Mouse (Mus musculus) myocyte (in vitro differentiated cells): ENCODE results near the gene Hspa1l. TPM values are rescaled to one million over a fixed set of nuclear protein-coding genes. Genes with fewer than 3 reads are reported as not detected.
"Not testable (repeated sequence)": the region's sequence is repeated elsewhere in the genome, so short reads cannot be mapped to it uniquely, and the experiment has no call there.

Experiments used
- H3K27me3 ChIP-seq: one replicate; pipeline ENCODE4 v1.6.1; 2011; ENCODE audit not compliant: control insufficient read depth, insufficient read depth, insufficient read length
- H3K36me3 ChIP-seq: one replicate; pipeline ENCODE4 v1.6.1; 2011; ENCODE audit not compliant: control insufficient read depth, insufficient read depth
- H3K4me2 ChIP-seq: one replicate; pipeline ENCODE4 v1.6.1; 2011; ENCODE audit warnings: low read depth, control low read depth
- H3K4me3 ChIP-seq: one replicate; pipeline ENCODE4 v1.5.1; 2011; ENCODE audit warnings: mild to moderate bottlenecking, control low read depth, moderate library complexity
- H3K79me2 ChIP-seq: one replicate; pipeline ENCODE4 v1.6.1; 2011; ENCODE audit not compliant: control insufficient read depth, insufficient read depth
- H3ac ChIP-seq: one replicate; pipeline ENCODE4 v1.6.1; 2011; ENCODE audit not compliant: control insufficient read depth, insufficient read length
- CEBPB ChIP-seq: IDR thresholded peaks from 2 replicates; pipeline ENCODE4 v1.6.1; 2011; ENCODE audit warnings: mild to moderate bottlenecking, moderate library complexity; ENCODE audit not compliant: poor library complexity, insufficient read depth, severe bottlenecking
- E2F4 ChIP-seq: IDR thresholded peaks from one replicate; pipeline ENCODE4 v1.6.1; 2011; ENCODE audit warnings: mild to moderate bottlenecking, control low read depth, moderate library complexity; ENCODE audit not compliant: insufficient read depth
- MAX ChIP-seq: IDR thresholded peaks from one replicate; pipeline ENCODE4 v1.6.1; 2011; ENCODE audit warnings: low read depth, mild to moderate bottlenecking, control low read depth
- MYOD1 ChIP-seq, 3 experiments: IDR thresholded peaks; one replicate each; pipeline ENCODE4 v1.6.1; 2011; ENCODE audit warnings: control low read depth in 2 of 3, low read depth in 2 of 3, mild to moderate bottlenecking in 2 of 3, moderate library complexity in 1 of 3; ENCODE audit not compliant: insufficient read length in 2 of 3, control insufficient read depth in 1 of 3
- MYOG ChIP-seq, 3 experiments: IDR thresholded peaks; one replicate each; pipeline ENCODE4 v1.6.1; 2011; ENCODE audit warnings: control low read depth in 2 of 3, low read depth in 2 of 3, mild to moderate bottlenecking in 2 of 3; ENCODE audit not compliant: insufficient read length in 2 of 3, control insufficient read depth in 1 of 3, insufficient read depth in 1 of 3
- POLR2A ChIP-seq: IDR thresholded peaks from one replicate; pipeline ENCODE4 v1.6.1; 2011; ENCODE audit warnings: low read depth, mild to moderate bottlenecking, control low read depth, moderate library complexity; ENCODE audit not compliant: insufficient read length
- POLR2AphosphoS2 ChIP-seq: IDR thresholded peaks from one replicate; pipeline ENCODE4 v1.6.1; 2011; ENCODE audit warnings: low read depth, control low read depth; ENCODE audit not compliant: insufficient read length
- REST ChIP-seq: IDR thresholded peaks from one replicate; pipeline ENCODE4 v1.6.1; 2011; ENCODE audit warnings: mild to moderate bottlenecking, control low read depth, moderate library complexity; ENCODE audit not compliant: insufficient read depth, insufficient read length
- SRF ChIP-seq: IDR thresholded peaks from one replicate; pipeline ENCODE4 v1.6.1; 2011; ENCODE audit warnings: low read depth; ENCODE audit not compliant: control insufficient read depth, insufficient read length
- TCF12 ChIP-seq: IDR thresholded peaks from one replicate; pipeline ENCODE4 v1.6.1; 2011; ENCODE audit warnings: mild to moderate bottlenecking, control low read depth; ENCODE audit not compliant: poor library complexity, insufficient read depth, severe bottlenecking
- TCF3 ChIP-seq: IDR thresholded peaks from one replicate; pipeline ENCODE4 v1.6.1; 2011; ENCODE audit warnings: low read depth, control low read depth; ENCODE audit not compliant: insufficient read length
- USF1 ChIP-seq: IDR thresholded peaks from one replicate; pipeline ENCODE4 v1.6.1; 2011; ENCODE audit warnings: low read depth, mild to moderate bottlenecking, control low read depth, moderate library complexity
- polyA plus RNA-seq: library from polyadenylated mRNA; unstranded; fragments of >200 nt; fragmentation: generic; extraction: Trizol; gene quantifications from one replicate; pipeline ENCODE4 v1.2.1, GENCODE M21; 2012; ENCODE audit warnings: missing spikeins

Hspa1l gene
- polyA plus RNA-seq, 1 experiment: 1.3 TPM

DNA sequence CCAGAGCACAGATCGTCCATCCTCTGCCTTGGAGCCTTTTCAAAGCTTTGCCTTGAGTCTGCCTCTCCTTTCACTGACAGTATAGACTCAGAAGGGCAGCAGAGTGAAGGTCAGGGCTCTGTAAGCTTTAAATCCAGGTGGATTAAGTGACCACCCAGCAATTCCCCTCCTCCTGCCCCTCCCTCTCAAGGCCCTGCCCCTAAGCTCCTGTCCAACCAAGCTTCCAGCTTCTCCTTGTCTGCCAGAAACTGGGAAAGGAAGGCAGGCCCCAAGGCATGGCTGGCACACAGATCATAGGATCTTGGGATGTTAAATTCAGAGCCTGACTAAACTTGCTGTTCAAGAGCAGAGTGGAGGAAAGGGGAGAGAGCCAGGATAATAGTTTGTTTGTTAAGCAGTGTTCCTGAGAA lies 7.9 kb upstream of the Hspa1l start:
- no peaks in the 10 kb centered on the region for H3K27me3 ChIP-seq
- H3ac ChIP-seq: no peak overlapping the region
- no peak overlapping the region for H3K4me2 ChIP-seq
- H3K4me3 ChIP-seq: no peak overlapping the region
- H3K36me3 ChIP-seq: no peaks in the 10 kb centered on the region
- TF ChIP-seq TCF12: no peak
- TF ChIP-seq TCF3: no peak
- TF ChIP-seq USF1: no peak
- TF ChIP-seq MYOG (IDR thresholded peaks at IDR 0.05; ENCODE audit: control insufficient read depth in 1 of 3, insufficient read depth in 1 of 3, insufficient read length in 2 of 3, low read depth in 2 of 3): no peak
- no peak for TF ChIP-seq MYOD1 (IDR thresholded peaks at IDR 0.05; ENCODE audit: control insufficient read depth in 1 of 3, insufficient read length in 2 of 3, low read depth in 2 of 3)
- no peak for TF ChIP-seq POLR2A
- TF ChIP-seq POLR2AphosphoS2: no peak
- no peak for TF ChIP-seq E2F4
- no peak for TF ChIP-seq CEBPB
- no peak for TF ChIP-seq SRF
- TF ChIP-seq MAX: no peak
- no peak for TF ChIP-seq REST
- H3K79me2 ChIP-seq: no peaks in the 10 kb centered on the region

DNA sequence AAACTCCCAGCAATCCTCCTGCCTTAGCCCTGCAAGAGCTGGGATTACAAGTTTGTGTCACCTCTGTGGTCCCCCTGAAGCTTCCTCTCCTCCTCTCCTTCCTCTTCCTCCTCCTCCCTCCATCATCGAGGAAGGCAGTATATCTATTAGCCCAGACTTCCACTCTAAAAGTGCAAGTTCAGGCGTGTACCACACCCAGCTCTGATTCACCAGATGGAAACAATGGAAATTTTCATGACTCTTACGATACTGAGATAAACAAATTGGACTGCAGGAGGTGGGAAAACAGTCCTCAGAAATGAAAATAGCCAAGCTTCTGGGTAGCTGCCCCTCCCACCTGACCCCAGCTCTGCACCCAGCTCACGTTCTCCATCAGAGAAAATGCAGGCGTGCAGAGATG lies 6.9 kb upstream of the Hspa1l start:
- Histone ChIP-seq H3K4me3 (no peak overlapping the region), H3ac (no peak overlapping the region), H3K27me3 (no peaks in the 10 kb centered on the region), H3K79me2 (no peaks in the 10 kb centered on the region), H3K4me2 (peak overlapping the region; percentile 56), H3K36me3 (no peaks in the 10 kb centered on the region)
- TF ChIP-seq E2F4 (no peak), MAX (no peak), POLR2AphosphoS2 (no peak), SRF (no peak), REST (no peak), MYOG (IDR thresholded peaks at IDR 0.05; ENCODE audit: control insufficient read depth in 1 of 3, insufficient read depth in 1 of 3, insufficient read length in 2 of 3, low read depth in 2 of 3) (no peak), MYOD1 (IDR thresholded peaks at IDR 0.05; ENCODE audit: control insufficient read depth in 1 of 3, insufficient read length in 2 of 3, low read depth in 2 of 3) (no peak), POLR2A (no peak), USF1 (no peak), TCF3 (no peak)

DNA sequence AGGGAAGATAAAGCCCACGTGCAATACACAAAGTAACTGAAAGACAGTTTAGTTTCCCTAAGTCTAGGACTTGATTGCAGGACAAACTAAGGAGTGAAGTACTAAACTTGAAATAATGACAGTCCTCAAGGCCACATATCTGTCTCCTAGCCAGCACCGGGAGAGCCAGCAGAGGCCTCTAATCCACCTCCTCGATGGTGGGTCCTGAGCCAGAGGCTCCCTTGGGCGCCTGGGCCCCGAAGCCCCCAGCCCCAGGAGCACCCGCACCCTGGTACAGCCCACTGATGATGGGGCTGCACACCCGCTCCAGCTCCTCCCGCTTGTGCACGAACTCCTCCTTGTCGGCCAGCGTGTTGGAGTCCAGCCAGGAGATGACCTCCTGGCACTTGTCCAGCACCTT lies 2.7 kb upstream of the Hspa1l start, which contains the start of gene Gm20481:
TSS of gene Gm20481 (plus strand) at position 91 of the 400 bp plus-strand sequence.
- H3K4me3 ChIP-seq, H3K27me3 ChIP-seq, H3K4me2 ChIP-seq, H3K36me3 ChIP-seq, H3K79me2 ChIP-seq, H3ac ChIP-seq: not testable (repeated sequence)

DNA sequence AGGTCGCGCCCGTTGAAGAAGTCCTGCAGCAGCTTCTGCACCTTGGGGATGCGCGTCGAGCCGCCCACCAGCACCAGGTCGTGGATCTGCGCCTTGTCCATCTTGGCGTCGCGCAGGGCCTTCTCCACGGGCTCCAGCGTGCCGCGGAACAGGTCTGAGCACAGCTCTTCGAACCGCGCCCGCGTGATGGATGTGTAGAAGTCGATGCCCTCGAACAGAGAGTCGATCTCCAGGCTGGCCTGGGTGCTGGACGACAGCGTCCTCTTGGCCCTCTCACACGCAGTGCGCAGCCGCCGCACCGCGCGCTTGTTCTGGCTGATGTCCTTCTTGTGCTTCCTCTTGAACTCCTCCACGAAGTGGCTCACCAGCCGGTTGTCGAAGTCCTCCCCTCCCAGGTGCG lies 1.7 kb upstream of the Hspa1l start:
- not testable (repeated sequence) for H3K4me3 ChIP-seq, H3K27me3 ChIP-seq

DNA sequence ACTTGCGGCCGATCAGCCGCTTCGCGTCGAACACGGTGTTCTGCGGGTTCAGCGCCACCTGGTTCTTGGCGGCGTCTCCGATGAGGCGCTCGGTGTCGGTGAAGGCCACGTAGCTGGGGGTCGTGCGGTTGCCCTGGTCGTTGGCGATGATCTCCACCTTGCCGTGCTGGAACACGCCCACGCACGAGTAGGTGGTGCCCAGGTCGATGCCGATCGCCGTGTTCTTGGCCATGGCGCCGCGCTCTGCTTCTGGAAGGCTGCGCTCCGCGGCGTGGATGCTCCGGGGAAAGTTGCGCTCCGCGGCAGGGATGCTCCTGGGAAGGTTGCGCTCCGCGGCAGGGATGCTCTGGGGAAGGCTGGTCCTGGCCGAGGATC lies 822 bp upstream of the Hspa1l start:
- not testable (repeated sequence) for H3K4me2 ChIP-seq, H3K79me2 ChIP-seq, H3K36me3 ChIP-seq, H3K27me3 ChIP-seq, H3ac ChIP-seq
- peak overlapping the region; percentile 12 for H3K4me3 ChIP-seq

More for the DNA sequence above, 1.7 kb upstream of the Hspa1l start:
- not testable (repeated sequence) for H3K36me3 ChIP-seq, H3K4me2 ChIP-seq, H3ac ChIP-seq, H3K79me2 ChIP-seq

DNA sequence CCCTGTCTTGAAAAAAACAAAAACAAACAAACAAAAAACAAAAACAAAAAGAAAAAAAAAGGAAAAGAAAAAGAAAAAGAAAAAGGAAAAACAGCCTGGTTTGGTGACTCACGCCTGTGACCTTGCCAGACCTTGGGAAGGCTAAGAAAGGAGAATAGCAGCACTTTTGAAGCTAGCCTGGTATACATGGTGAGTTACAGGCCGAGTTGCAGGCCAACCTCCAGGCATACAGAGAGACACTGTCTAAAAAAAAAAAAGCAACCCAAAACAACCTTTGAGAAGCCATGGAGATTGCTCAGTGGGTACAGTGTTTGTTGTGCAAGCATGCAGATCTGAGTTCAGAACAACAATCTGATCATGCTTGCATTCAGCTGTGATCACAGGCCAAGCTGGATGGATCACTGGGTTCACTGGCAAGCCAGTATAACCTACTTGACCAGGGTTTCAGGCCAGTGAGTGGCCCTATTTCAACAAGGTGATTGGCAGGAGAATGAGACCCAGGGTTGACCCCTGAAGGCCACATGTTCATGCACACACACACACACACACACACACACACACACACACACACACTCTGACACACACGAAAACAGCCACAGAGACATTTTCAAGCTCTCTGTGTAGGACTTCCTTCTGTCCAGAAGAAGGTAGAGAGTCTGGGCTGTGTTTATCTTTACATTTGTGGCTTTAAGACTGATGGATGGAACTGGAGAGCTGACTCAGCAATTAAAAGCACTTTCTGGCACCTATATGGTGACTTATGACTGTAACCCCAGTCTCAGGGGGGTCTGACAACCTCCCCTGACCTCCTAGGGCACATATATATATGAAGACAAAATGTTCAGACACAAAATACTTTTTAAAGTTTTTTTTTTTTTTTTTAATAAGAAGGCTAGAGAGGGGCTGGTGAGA lies 3.3 kb downstream of the Hspa1l start:
- Histone ChIP-seq H3K79me2 (peaks cover 8% of the 10 kb centered on the region), H3K4me3 (no peak overlapping the region), H3K36me3 (no peaks in the 10 kb centered on the region), H3ac (no peak overlapping the region), H3K4me2 (no peak overlapping the region), H3K27me3 (no peaks in the 10 kb centered on the region)
- no peak for TF ChIP-seq MYOD1 (IDR thresholded peaks at IDR 0.05; ENCODE audit: control insufficient read depth in 1 of 3, insufficient read length in 2 of 3, low read depth in 2 of 3)
